Mouse (Mus musculus): ENCODE measurements at regions not wholly inside any gene's neighbourhood (a gene's known extent, or its start where the extent isn't known, plus 50 kb on each side); places are given as distances from the start of the nearest gene placed in this dataset.

DNA sequence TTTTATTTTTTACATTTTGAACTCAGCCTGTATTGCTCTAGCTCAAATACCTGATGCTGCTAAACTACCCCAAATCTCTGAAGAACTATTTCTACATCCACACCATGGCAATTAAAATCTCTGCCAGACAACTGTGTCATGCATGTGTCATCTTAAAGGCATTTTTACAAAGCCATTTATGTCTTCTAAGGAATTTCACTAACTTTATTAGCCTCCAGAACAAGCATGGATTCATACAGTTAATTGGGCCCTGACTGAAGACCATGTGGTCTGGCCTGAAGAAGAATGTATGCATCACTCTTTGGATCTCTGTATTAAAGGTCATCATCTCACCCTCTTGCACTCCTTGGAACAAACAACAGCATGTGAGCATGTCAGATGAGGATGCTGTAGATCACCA lies 593.5 kb downstream of the Efna5 start:
- no peaks in the 10 kb centered on the region for H3K27me3 ChIP-seq (ENCODE audit: insufficient read depth, low read length)
- H3K36me3 ChIP-seq (ENCODE audit: insufficient read depth): no peaks in the 10 kb centered on the region
- no peaks in the 10 kb centered on the region for H3K4me1 ChIP-seq (ENCODE audit: insufficient read depth)
- H3K4me2 ChIP-seq: no peak overlapping the region
- TF ChIP-seq CTCF (IDR thresholded peaks at IDR 0.05; ENCODE audit: low read depth): no peak
- H3K9me3 ChIP-seq (ENCODE audit: low read depth, low read length): no peaks in the 10 kb centered on the region
- no peak overlapping the region for H3K27ac ChIP-seq (ENCODE audit: low read depth)
- no peak overlapping the region for H3K9ac ChIP-seq
- H3K4me3 ChIP-seq (ENCODE audit: low read depth, low read length): no peak overlapping the region
- DNase-seq (no peak), ATAC-seq (ENCODE audit: insufficient read depth) (no peak)

DNA sequence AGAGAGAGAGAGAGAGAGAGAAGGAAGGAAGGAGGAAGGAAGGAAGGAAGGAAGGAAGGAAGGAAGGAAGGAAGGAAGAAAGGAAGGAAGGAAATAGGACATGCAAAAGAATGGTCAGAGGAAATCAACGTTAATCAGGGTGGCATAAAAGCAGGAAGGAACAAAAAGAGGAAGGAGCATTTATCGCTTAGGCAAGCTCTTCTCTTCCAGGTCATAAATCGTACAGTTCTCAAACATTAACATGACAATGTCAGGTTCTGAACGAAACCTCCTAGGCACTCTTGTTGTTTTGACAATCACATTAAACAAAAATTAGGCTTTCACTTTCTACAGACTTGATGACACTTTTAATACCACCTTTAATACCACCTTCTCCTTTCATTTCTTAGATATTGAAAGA lies 594.0 kb downstream of the Efna5 start:
- no peak overlapping the region for H3K9ac ChIP-seq
- no peak overlapping the region for H3K27ac ChIP-seq (ENCODE audit: low read depth)
- no peak for TF ChIP-seq CTCF (IDR thresholded peaks at IDR 0.05; ENCODE audit: low read depth)
- no peaks in the 10 kb centered on the region for H3K36me3 ChIP-seq (ENCODE audit: insufficient read depth)
- ATAC-seq (ENCODE audit: insufficient read depth) (no peak), DNase-seq (no peak)
- no peaks in the 10 kb centered on the region for H3K9me3 ChIP-seq (ENCODE audit: low read depth, low read length)
- WGBS: 59% methylated on average over 4 of the region's 4 CpGs
- H3K4me2 ChIP-seq: no peak overlapping the region
- H3K4me3 ChIP-seq (ENCODE audit: low read depth, low read length): no peak overlapping the region
- no peaks in the 10 kb centered on the region for H3K27me3 ChIP-seq (ENCODE audit: insufficient read depth, low read length)
- no peaks in the 10 kb centered on the region for H3K4me1 ChIP-seq (ENCODE audit: insufficient read depth)

- no peak for ATAC-seq (ENCODE audit: insufficient read depth)
- no peaks in the 10 kb centered on the region for H3K4me1 ChIP-seq (ENCODE audit: insufficient read depth)
- H3K4me2 ChIP-seq: no peak overlapping the region
- no peaks in the 10 kb centered on the region for H3K9me3 ChIP-seq (ENCODE audit: low read depth, low read length)
- no peak overlapping the region for H3K9ac ChIP-seq
- 68% methylated on average over 12 of the region's 12 CpGs for WGBS
- no peaks in the 10 kb centered on the region for H3K36me3 ChIP-seq (ENCODE audit: insufficient read depth)
- H3K27me3 ChIP-seq (ENCODE audit: insufficient read depth, low read length): no peaks in the 10 kb centered on the region
- TF ChIP-seq CTCF (IDR thresholded peaks at IDR 0.05; ENCODE audit: low read depth): no peak
- no peak for DNase-seq
- no peak overlapping the region for H3K4me3 ChIP-seq (ENCODE audit: low read depth, low read length)
- no peak overlapping the region for H3K27ac ChIP-seq (ENCODE audit: low read depth)
These were observed 594.7 kb downstream of the Efna5 start for GRCm38 (mm10) chr17:62286086-62287080.

- Histone ChIP-seq H3K9me3 (ENCODE audit: low read depth, low read length) (no peaks in the 10 kb centered on the region), H3K4me3 (ENCODE audit: low read depth, low read length) (no peak overlapping the region), H3K4me1 (ENCODE audit: insufficient read depth) (no peaks in the 10 kb centered on the region), H3K9ac (no peak overlapping the region), H3K4me2 (no peak overlapping the region), H3K27me3 (ENCODE audit: insufficient read depth, low read length) (no peaks in the 10 kb centered on the region), H3K27ac (ENCODE audit: low read depth) (no peak overlapping the region), H3K36me3 (ENCODE audit: insufficient read depth) (no peaks in the 10 kb centered on the region)
- TF ChIP-seq CTCF (IDR thresholded peaks at IDR 0.05; ENCODE audit: low read depth): no peak
- DNase-seq: no peak
- WGBS: 31% methylated on average over 3 of the region's 3 CpGs
- ATAC-seq (ENCODE audit: insufficient read depth): no peak
These were observed 600.9 kb downstream of the Efna5 start for GRCm38 (mm10) chr17:62280201-62280600.

GRCm38 (mm10) chr17:62271399-62271798 lies 609.7 kb downstream of the Efna5 start:
- Histone ChIP-seq H3K27me3 (ENCODE audit: insufficient read depth, low read length) (no peaks in the 10 kb centered on the region), H3K4me2 (no peak overlapping the region), H3K9ac (no peak overlapping the region), H3K36me3 (ENCODE audit: insufficient read depth) (no peaks in the 10 kb centered on the region), H3K27ac (ENCODE audit: low read depth) (no peak overlapping the region), H3K4me1 (ENCODE audit: insufficient read depth) (no peaks in the 10 kb centered on the region), H3K4me3 (ENCODE audit: low read depth, low read length) (no peak overlapping the region), H3K9me3 (ENCODE audit: low read depth, low read length) (no peaks in the 10 kb centered on the region)
- ATAC-seq (ENCODE audit: insufficient read depth) (no peak), DNase-seq (no peak)
- no peak for TF ChIP-seq CTCF (IDR thresholded peaks at IDR 0.05; ENCODE audit: low read depth)
- 65% methylated on average over 7 of the region's 7 CpGs for WGBS

GRCm38 (mm10) chr17:62269279-62269678 lies 611.8 kb downstream of the Efna5 start:
- no peak for DNase-seq
- Histone ChIP-seq H3K36me3 (ENCODE audit: insufficient read depth) (no peaks in the 10 kb centered on the region), H3K9ac (no peak overlapping the region), H3K9me3 (ENCODE audit: low read depth, low read length) (no peaks in the 10 kb centered on the region), H3K4me2 (no peak overlapping the region), H3K4me1 (ENCODE audit: insufficient read depth) (no peaks in the 10 kb centered on the region), H3K4me3 (ENCODE audit: low read depth, low read length) (no peak overlapping the region), H3K27ac (ENCODE audit: low read depth) (no peak overlapping the region), H3K27me3 (ENCODE audit: insufficient read depth, low read length) (no peaks in the 10 kb centered on the region)
- ATAC-seq (ENCODE audit: insufficient read depth): no peak
- WGBS: 85% methylated on average over 4 of the region's 4 CpGs
- no peak for TF ChIP-seq CTCF (IDR thresholded peaks at IDR 0.05; ENCODE audit: low read depth)

GRCm38 (mm10) chr17:62253448-62253847 lies 627.7 kb downstream of the Efna5 start:
- Histone ChIP-seq H3K4me1 (ENCODE audit: insufficient read depth) (no peaks in the 10 kb centered on the region), H3K27ac (ENCODE audit: low read depth) (no peak overlapping the region), H3K4me2 (no peak overlapping the region), H3K9ac (no peak overlapping the region), H3K4me3 (ENCODE audit: low read depth, low read length) (no peak overlapping the region), H3K27me3 (ENCODE audit: insufficient read depth, low read length) (no peaks in the 10 kb centered on the region), H3K9me3 (ENCODE audit: low read depth, low read length) (no peaks in the 10 kb centered on the region), H3K36me3 (ENCODE audit: insufficient read depth) (no peaks in the 10 kb centered on the region)
- 29% methylated on average over 3 of the region's 3 CpGs for WGBS
- no peak for TF ChIP-seq CTCF (IDR thresholded peaks at IDR 0.05; ENCODE audit: low read depth)
- ATAC-seq (ENCODE audit: insufficient read depth): no peak
- no peak for DNase-seq
